Mouse (Mus musculus): Measurements from ENCODE around the gene Adcy10. TPM values are rescaled to one million over a fixed set of nuclear protein-coding genes. Genes with fewer than 3 reads are reported as not detected.

The Adcy10 gene
- polyA plus RNA-seq, 1 experiment = not detected

- Histone ChIP-seq H3K4me1 (peaks cover 24% of the 10 kb centered on the region), H3K4me3 (replicated peaks) (peak overlapping the region; percentile 94), H3K36me3 (replicated peaks; ENCODE audit: low read length) (no peaks in the 10 kb centered on the region), H3K9me3 (no peaks in the 10 kb centered on the region), H3K27me3 (replicated peaks) (no peaks in the 10 kb centered on the region)
- TF ChIP-seq FLI1 (IDR thresholded peaks at IDR 0.05; ENCODE audit: low read length) (no peak), GATA1 (IDR thresholded peaks at IDR 0.05; ENCODE audit: borderline replicate concordance, low read length) (no peak)
These were observed 23.3 kb upstream of the Adcy10 start for GRCm38 (mm10) chr1:165461681-165462080.

DNA sequence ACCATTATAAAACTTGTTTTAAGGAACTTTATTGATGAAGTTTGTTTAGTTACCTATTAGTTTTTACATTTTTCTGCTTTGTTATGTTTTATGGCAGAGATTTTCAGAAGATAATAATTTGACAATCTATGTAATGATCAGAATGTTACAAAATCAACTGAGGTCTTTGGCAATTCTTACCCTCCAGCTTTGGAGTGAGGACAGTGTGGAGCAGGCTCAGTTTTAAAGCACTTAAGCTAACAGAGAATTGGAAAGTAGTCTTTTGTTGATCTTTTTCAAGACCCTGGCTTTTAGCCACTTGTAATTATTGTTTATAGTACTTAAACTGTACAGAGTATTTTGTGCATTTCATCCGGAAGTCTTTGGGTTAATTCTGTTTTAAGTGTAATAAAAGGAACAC lies 22.1 kb upstream of the Adcy10 start:
- Histone ChIP-seq H3K4me3 (replicated peaks) (no peak overlapping the region), H3K27me3 (replicated peaks) (no peaks in the 10 kb centered on the region), H3K4me1 (peaks cover 14% of the 10 kb centered on the region; the same call in 1 of the 2 replicates), H3K36me3 (replicated peaks; ENCODE audit: low read length) (no peaks in the 10 kb centered on the region), H3K9me3 (no peaks in the 10 kb centered on the region)
- TF ChIP-seq GATA1 (IDR thresholded peaks at IDR 0.05; ENCODE audit: borderline replicate concordance, low read length) (no peak), FLI1 (IDR thresholded peaks at IDR 0.05; ENCODE audit: low read length) (no peak)

- H3K9me3 ChIP-seq = no peaks in the 10 kb centered on the region
- peaks cover 13% of the 10 kb centered on the region; the same call in 1 of the 2 replicates for H3K4me1 ChIP-seq
- no peaks in the 10 kb centered on the region for H3K36me3 ChIP-seq (replicated peaks; ENCODE audit: low read length)
- H3K4me3 ChIP-seq (replicated peaks) = no peak overlapping the region
- no peaks in the 10 kb centered on the region for H3K27me3 ChIP-seq (replicated peaks)
- no peak for TF ChIP-seq GATA1 (IDR thresholded peaks at IDR 0.05; ENCODE audit: borderline replicate concordance, low read length)
- TF ChIP-seq FLI1 (IDR thresholded peaks at IDR 0.05; ENCODE audit: low read length) = no peak
These were observed 20.4 kb upstream of the Adcy10 start for GRCm38 (mm10) chr1:165464574-165464973.

- Histone ChIP-seq H3K27me3 (replicated peaks) (no peaks in the 10 kb centered on the region), H3K4me1 (peaks cover 10% of the 10 kb centered on the region; the same call in 1 of the 2 replicates), H3K36me3 (replicated peaks; ENCODE audit: low read length) (no peaks in the 10 kb centered on the region), H3K9me3 (no peaks in the 10 kb centered on the region), H3K4me3 (replicated peaks) (no peak overlapping the region)
- TF ChIP-seq FLI1 (IDR thresholded peaks at IDR 0.05; ENCODE audit: low read length) = no peak
- TF ChIP-seq GATA1 (IDR thresholded peaks at IDR 0.05; ENCODE audit: borderline replicate concordance, low read length) = no peak
These were observed 16.0 kb upstream of the Adcy10 start for GRCm38 (mm10) chr1:165468971-165469370.

- Histone ChIP-seq H3K4me3 (replicated peaks) (no peak overlapping the region), H3K9me3 (no peaks in the 10 kb centered on the region), H3K36me3 (replicated peaks; ENCODE audit: low read length) (no peaks in the 10 kb centered on the region), H3K4me1 (peaks cover 10% of the 10 kb centered on the region; the same call in 1 of the 2 replicates), H3K27me3 (replicated peaks) (no peaks in the 10 kb centered on the region)
- TF ChIP-seq GATA1 (IDR thresholded peaks at IDR 0.05; ENCODE audit: borderline replicate concordance, low read length) = no peak
These were observed 15.3 kb upstream of the Adcy10 start for GRCm38 (mm10) chr1:165469717-165470116.

DNA sequence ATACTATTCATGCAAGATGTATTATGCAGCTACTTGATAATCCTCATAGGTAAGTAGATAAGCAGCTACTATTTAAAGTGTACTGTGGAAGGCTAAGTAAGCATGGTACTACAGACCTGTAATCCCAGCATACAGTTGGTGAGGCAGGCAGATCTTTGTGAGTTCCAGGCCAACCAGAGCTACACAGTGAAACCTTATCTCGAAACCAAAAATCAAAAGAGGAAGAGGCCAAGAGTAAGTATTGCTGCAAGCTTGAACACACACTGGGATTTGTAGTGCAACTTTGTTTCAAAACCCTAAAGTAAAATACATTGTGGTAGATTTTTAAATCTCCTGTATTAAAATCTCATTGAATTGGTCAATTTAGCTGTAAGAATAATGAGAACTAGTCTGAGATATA lies 13.5 kb upstream of the Adcy10 start:
- Histone ChIP-seq H3K36me3 (replicated peaks; ENCODE audit: low read length) (no peaks in the 10 kb centered on the region), H3K27me3 (replicated peaks) (no peaks in the 10 kb centered on the region), H3K4me1 (peaks cover 10% of the 10 kb centered on the region; the same call in 1 of the 2 replicates), H3K4me3 (replicated peaks) (no peak overlapping the region), H3K9me3 (no peaks in the 10 kb centered on the region)
- TF ChIP-seq FLI1 (IDR thresholded peaks at IDR 0.05; ENCODE audit: low read length) (no peak), GATA1 (IDR thresholded peaks at IDR 0.05; ENCODE audit: borderline replicate concordance, low read length) (no peak)

GRCm38 (mm10) chr1:165486108-165486507 lies 1.1 kb downstream of the Adcy10 start:
- Histone ChIP-seq H3K4me1 (peaks cover 19% of the 10 kb centered on the region), H3K36me3 (replicated peaks; ENCODE audit: low read length) (peaks cover 17% of the 10 kb centered on the region), H3K27me3 (replicated peaks) (no peaks in the 10 kb centered on the region), H3K4me3 (replicated peaks) (no peak overlapping the region), H3K9me3 (no peaks in the 10 kb centered on the region)
- no peak for TF ChIP-seq GATA1 (IDR thresholded peaks at IDR 0.05; ENCODE audit: borderline replicate concordance, low read length)
- TF ChIP-seq FLI1 (IDR thresholded peaks at IDR 0.05; ENCODE audit: low read length) = no peak

DNA sequence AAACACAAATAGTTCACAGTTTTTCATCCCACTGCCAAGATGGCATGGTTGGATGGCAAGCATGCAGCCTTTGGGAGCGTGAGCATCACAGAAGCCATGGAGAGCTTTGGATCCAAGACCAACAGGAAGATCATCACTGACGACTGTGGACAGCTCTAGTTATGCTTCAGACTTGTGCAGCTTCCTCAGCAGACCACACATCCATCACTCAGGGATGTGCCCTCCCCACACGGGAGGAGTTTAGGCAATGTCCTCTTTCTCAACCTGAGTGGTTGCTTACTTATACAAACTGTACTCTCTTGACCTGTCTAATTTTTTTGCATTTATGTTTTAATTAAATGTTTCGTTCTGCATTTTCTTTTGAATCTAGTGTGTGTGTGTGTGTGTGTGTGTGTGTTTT lies 4.2 kb downstream of the Adcy10 start:
- peak overlapping the region; percentile 20 for H3K4me3 ChIP-seq (replicated peaks)
- TF ChIP-seq FLI1 (IDR thresholded peaks at IDR 0.05; ENCODE audit: low read length) (no peak), GATA1 (IDR thresholded peaks at IDR 0.05; ENCODE audit: borderline replicate concordance, low read length) (no peak)
- peaks cover 4% of the 10 kb centered on the region for H3K27me3 ChIP-seq (replicated peaks)
- peaks cover 19% of the 10 kb centered on the region for H3K4me1 ChIP-seq
- H3K9me3 ChIP-seq = no peaks in the 10 kb centered on the region
- no peaks in the 10 kb centered on the region for H3K36me3 ChIP-seq (replicated peaks; ENCODE audit: low read length)

DNA sequence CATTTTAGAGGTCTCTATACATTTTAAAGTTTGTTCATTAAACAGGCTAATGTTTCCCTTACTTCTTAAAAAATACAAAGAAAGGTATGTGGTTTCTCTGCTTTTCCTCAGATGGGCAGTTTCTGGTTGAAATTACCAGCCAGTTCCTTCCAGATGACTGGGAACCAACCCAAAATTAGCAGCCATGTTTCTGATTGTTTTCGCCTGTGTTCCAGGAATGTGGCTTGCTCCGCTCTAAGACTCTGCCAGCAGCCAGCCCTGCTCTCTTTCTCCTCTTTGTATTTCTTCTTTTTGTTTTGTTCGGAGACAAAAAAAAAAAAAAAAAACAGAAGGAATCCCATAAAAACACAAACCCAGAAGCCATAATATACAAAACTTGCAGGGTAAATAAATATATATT lies 13.9 kb downstream of the Adcy10 start:
- H3K9me3 ChIP-seq = no peaks in the 10 kb centered on the region
- TF ChIP-seq GATA1 (IDR thresholded peaks at IDR 0.05; ENCODE audit: borderline replicate concordance, low read length) (no peak), FLI1 (IDR thresholded peaks at IDR 0.05; ENCODE audit: low read length) (no peak)
- H3K4me1 ChIP-seq = peaks cover 10% of the 10 kb centered on the region
- H3K27me3 ChIP-seq (replicated peaks) = peaks cover 10% of the 10 kb centered on the region
- no peaks in the 10 kb centered on the region for H3K36me3 ChIP-seq (replicated peaks; ENCODE audit: low read length)
- H3K4me3 ChIP-seq (replicated peaks) = no peak overlapping the region

DNA sequence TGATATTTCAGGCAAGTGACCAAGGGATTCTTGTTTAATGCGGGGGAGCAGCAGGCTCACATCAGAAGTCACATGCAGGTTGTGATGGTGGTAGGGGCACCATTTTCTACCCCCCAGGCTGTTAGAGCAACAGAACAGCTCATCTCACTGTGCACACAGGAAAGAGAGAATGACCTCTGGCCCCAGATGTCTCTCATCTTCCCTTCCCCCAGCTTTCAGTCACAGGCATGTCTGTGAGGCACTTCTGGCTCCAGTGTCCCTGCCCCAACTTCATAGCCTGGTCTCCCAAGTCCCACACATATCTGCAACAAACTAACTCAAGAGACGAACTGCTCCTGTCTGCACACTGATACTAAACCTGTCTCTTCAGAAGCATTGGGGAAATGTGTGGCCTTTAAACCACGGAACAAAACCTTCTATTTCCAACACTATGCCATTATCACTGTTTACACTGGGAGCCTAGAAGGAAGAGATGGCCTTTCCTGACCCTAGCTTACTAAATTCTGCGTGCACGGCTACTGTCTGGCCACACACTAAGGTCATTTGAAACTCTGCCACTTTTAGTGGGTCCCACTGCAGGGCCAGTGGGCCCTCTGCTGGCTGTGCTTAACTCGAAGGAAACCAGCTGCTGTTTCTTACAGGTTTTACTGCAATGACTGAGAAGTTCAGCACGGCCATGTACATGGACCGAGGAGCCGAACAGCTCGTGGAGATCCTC lies 18.5 kb downstream of the Adcy10 start:
- no peaks in the 10 kb centered on the region for H3K36me3 ChIP-seq (replicated peaks; ENCODE audit: low read length)
- H3K4me1 ChIP-seq = peaks cover 20% of the 10 kb centered on the region
- H3K9me3 ChIP-seq = no peaks in the 10 kb centered on the region
- TF ChIP-seq GATA1 (IDR thresholded peaks at IDR 0.05; ENCODE audit: borderline replicate concordance, low read length) (no peak), FLI1 (IDR thresholded peaks at IDR 0.05; ENCODE audit: low read length) (no peak)
- H3K4me3 ChIP-seq (replicated peaks) = no peak overlapping the region
- H3K27me3 ChIP-seq (replicated peaks) = peaks cover 2% of the 10 kb centered on the region
